Mouse (Mus musculus): ENCODE measurements around the gene Cacna1a.

GRCm38 (mm10) chr8:84350960-84351359, 37.3 kb upstream of the Cacna1a start:
- TF ChIP-seq GATA1 (IDR thresholded peaks at IDR 0.05; ENCODE audit: borderline replicate concordance, low read length) (no peak), FLI1 (IDR thresholded peaks at IDR 0.05; ENCODE audit: low read length) (no peak)
